Comparison of ENCODE assay signal across 8 mouse cellular contexts in genomic region chr11:22990393-22991126, GRCm38 (mm10). TPM values are rescaled to one million over a fixed set of nuclear protein-coding genes. Genes with fewer than 3 reads are reported as not detected.
A peak's percentile ranks its signal among the peaks of the same experiment; 100 is the strongest.
DNase-seq lines count a peak whose midpoint lies in the region; ATAC-seq lines count a peak whose summit lies in the region.

Gene Cct4 (plus strand): TSS chr11:22990519.

- H3K4me1 ChIP-seq in hindbrain, embryonic 12.5 days = peaks cover 12% of the 10 kb centered on the region

- peak; percentile 99 for ATAC-seq in hindbrain, embryonic 12.5 days (ENCODE audit: low FRiP score)

- WGBS in hindbrain, embryonic 12.5 days = under 1% methylated on average over 66 of the region's 66 CpGs

- peak within 1 kb of the TSS; percentile 93 for H3K4me2 ChIP-seq in hindbrain, embryonic 12.5 days (replicated peaks)

- peak; percentile 95 for DNase-seq in Muller cell, postnatal 12 days (ENCODE audit: inconsistent ontology term)
- peak; percentile 94 for DNase-seq in cerebellum, adult 9-11 months
- peak; percentile 85 to 92 for DNase-seq in frontal cortex, postnatal 10 days (ENCODE audit: low spot score in 2 of 2)
- DNase-seq in layer of hippocampus, postnatal 25 days (ENCODE audit: extremely low spot score in 1 of 2, low spot score in 1 of 2) = peak; percentile 86 to 87
- peak; percentile 94 for DNase-seq in lung, postnatal 25 days (ENCODE audit: low spot score)
- DNase-seq in retina, embryonic 14.5 days (ENCODE audit: low spot score) = peak; percentile 94
- peak; percentile 91 for DNase-seq in thymus, postnatal 4 days

- H3K4me3 ChIP-seq in hindbrain, embryonic 12.5 days = peak within 1 kb of the TSS; percentile 76

- H3K36me3 ChIP-seq in hindbrain, embryonic 12.5 days = peaks cover 18% of the 10 kb centered on the region

- H3K27me3 ChIP-seq in hindbrain, embryonic 12.5 days = no peaks in the 10 kb centered on the region

- H3K27ac ChIP-seq in hindbrain, embryonic 12.5 days = peak within 1 kb of the TSS; percentile 93

- H3K9me3 ChIP-seq in hindbrain, embryonic 12.5 days (replicated peaks) = no peaks in the 10 kb centered on the region

- H3K9ac ChIP-seq in hindbrain, embryonic 12.5 days = peak within 1 kb of the TSS; percentile 77

RNA-seq across cellular contexts. Expression of gene Cct4, which starts in this region (rescaled TPM):
- 326 and 341 TPM in 2 replicates for polyA plus RNA-seq in hindbrain, embryonic 12.5 days (2016; fragmentation: Nextera tagmentation; extraction: Ambion mirVana)
- 100 to 1,000 TPM in 1 of 2 experiments, 10 to 100 TPM in 1; 99.5 to 114 TPM for total RNA-seq in layer of hippocampus, postnatal 25 days (2021)

Comparison
In these comparisons a context has a peak if more than half of its experiments do, and no peak if none do; other contexts are left out.
1. Peak in every context shown above with its lines: DNase-seq, ATAC-seq, H3K4me3 ChIP-seq and H3K27ac ChIP-seq.